Mouse (Mus musculus) liver (tissue): ENCODE data around the gene Ptpn7.
"Not testable (repeated sequence)": the region's sequence is repeated elsewhere in the genome, so short reads cannot be mapped to it uniquely, and the experiment has no call there.

Source experiments
- DNase-seq: peaks from one replicate; pipeline ENCODE4 v3.0.0-alpha.2; 2020; ENCODE audit warnings: mixed read lengths

Ptpn7 gene

DNA sequence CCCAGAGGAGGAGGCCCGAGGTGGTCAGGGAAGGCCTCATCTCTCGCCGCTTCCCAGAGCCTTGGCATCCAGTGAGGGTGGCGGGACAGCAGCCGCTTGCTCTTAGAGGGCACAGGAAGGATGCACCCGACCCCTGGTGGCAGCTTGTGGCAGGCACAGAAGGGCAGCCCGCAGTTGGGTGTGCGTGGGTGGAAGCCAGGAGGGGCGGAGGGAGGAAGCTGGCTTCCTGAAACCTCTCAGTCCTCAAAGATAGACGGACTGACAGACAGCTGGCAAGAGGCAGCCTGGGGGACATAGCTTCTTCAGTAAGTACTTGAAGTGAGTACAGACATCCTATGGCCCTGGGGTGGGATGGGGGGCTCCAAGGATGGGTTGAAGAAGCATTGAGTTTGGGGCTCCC lies at the start of gene Ptpn7:
TSS of gene Ptpn7 (plus strand) at position 228 of the 400 bp plus-strand sequence.
- peak; percentile 84 for DNase-seq

GRCm38 (mm10) chr1:135083465-135083864 lies 49.0 kb upstream of the Ptpn7 start:
- no peak for DNase-seq

GRCm38 (mm10) chr1:135085296-135085871 lies 47.1 kb upstream of the Ptpn7 start:
- DNase-seq: no peak

DNA sequence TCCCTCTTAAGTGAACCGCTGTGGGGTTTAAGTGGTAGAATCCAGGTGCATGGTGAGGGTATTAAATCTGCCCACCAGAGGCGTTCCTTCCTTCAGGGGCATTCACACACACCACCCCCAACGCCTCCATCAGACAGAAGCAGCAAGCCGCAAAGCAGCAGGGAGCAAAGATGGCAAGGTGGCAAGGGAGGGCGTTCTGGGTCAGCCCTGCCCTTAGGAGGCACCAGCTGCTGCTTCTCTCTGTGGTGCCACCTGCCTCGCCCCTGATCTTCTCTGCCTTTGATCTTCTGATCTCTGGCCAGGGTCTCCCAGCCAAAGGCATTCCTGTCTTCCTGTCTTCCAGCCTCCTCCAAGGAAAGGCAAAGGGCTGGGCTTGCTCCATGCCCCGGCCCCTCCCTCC lies 46.5 kb upstream of the Ptpn7 start:
- DNase-seq: no peak

DNA sequence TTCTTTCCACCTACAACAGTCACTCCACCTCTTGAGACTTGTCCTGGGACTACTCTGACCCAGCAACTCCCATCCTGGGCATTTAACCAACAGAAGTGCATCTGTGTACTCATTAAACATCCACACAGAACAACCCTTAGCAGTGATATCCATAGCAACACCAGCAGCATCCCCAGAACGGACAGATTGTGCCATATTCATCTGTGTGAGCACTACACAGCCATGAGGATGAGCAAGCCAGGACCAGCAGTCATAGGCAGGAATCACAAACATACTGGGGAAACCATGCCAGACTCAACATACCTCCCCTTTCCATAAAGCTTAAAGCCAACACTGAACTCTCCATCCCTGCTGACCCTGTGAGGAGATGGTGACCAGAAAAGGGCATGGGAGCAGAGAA lies 45.1 kb upstream of the Ptpn7 start:
- DNase-seq: no peak

DNA sequence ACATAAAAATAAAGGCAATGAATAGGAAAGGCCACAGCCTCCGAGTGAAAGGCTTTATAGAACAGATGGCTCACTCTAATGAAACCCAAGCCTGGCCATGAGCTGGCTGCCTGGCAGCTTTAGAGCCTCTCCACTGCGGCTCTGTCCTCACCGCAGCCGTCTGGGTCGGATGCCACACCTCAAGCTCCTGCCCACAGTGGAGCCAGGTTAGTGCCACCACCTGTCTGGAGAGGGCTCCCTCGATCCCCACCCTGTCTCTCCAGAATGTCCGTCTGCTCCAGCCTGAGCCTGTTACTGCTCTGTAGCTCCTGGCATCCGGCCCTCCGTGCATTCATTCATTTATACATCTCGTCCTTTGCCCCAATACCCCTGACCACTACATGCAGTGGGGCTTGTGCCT lies 42.9 kb upstream of the Ptpn7 start:
- DNase-seq: no peak

DNA sequence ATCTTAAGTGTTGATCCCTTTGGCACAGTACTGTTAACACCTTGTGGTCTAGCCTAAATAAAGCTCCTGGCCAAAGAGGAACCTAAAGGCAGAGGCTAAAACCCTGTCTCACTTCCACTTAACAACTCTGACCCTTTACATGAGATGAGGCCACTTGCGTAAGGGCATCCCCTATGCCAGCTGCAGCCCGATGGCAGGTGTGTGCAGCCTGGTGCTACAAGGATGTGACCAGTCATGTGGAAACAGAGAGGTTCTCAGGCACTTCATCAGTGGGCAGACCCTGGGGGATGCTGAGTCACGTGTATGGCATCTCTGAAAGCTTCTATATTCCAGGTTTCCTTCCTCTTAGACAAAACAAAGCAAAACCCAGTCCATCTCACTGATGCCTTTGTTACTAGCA lies 41.6 kb upstream of the Ptpn7 start:
- DNase-seq: no peak

DNA sequence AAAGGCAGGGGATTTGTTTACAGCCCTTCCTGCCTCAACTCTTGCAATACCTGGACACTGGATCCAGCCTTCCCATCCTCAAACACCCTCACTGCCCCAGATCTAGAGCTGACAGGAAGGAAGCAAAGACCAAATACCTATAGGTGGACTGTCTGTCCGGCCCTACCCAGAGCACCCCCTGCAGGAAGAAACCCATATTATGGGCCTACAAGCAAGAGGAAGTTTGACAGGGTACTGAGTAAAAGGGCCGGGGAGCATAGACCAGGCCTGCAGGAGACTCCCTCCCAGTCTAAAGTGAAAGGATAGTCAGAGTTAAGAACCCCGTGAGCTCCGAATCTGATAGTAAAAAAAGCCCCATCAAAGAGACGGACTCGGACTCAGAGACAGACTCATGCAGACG lies 37.8 kb upstream of the Ptpn7 start:
- peak; percentile 12 for DNase-seq

DNA sequence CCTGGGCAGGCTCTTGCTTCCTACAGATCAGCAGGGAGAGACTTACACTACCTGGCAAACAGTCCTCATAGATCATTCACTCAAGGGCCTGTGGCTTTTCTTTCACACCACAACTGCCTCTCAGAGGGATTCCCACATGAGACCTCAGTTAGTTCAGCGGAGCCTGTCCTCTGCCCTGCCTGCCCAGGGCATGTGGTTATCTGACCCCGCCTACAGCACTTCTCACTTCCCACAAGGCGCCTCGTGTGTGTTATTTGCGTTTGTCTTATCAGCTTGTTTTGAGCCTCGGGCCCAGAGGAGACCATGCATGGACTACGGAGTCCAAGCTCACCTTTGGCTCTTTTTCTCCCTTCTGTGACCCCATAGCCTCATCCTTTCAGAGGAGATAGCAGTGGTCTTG lies 37.3 kb upstream of the Ptpn7 start:
- DNase-seq: peak; percentile 49

- DNase-seq: no peak
These were observed 36.2 kb upstream of the Ptpn7 start for GRCm38 (mm10) chr1:135096312-135096711.

DNA sequence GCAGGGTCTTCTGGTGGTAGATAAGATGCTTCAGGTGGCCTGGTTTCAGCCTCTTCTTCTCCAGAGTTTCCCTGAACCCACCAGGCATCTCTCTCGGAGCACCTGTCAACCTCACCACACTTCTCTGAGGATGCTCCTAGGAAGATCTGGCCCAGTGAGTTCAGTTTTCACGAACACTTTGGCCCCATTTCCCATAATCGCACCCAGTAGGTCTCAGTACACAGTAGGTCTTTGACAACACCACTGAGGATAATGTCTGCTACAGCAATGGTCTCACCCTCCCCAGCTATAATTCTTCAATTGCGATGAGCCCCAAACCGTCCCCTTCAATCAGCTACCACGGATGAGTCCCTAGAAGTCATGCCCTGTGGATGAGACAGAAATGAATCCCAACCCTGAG lies 35.1 kb upstream of the Ptpn7 start:
- DNase-seq: no peak

GRCm38 (mm10) chr1:135098441-135098840 lies 34.1 kb upstream of the Ptpn7 start:
- no peak for DNase-seq

- no peak for DNase-seq
These were observed 32.1 kb upstream of the Ptpn7 start for GRCm38 (mm10) chr1:135100400-135100799.

DNA sequence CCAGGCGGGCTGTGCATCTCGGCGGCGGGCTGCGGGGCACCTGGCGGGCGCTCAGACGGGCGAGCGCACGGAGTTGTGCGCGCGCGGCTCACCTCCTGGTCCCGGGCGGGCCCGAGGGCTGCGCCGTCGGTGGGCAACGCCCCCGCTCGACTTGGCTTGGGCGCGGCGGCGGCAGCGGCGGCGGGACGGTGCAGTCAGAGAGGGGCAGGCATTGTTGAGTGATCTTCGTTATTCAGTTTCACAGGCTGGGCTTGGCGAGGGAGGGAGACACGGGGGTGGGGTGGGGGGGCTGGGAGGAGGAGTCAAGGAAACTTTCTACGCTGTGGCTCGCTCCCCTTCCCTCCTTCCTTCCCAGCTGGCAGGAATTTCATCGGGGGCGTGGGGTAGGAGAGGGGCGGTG lies 27.4 kb upstream of the Ptpn7 start, which contains the start of gene Lgr6:
TSS of gene Lgr6 (minus strand) at position 153 of the 400 bp plus-strand sequence.
- no peak for DNase-seq

DNA sequence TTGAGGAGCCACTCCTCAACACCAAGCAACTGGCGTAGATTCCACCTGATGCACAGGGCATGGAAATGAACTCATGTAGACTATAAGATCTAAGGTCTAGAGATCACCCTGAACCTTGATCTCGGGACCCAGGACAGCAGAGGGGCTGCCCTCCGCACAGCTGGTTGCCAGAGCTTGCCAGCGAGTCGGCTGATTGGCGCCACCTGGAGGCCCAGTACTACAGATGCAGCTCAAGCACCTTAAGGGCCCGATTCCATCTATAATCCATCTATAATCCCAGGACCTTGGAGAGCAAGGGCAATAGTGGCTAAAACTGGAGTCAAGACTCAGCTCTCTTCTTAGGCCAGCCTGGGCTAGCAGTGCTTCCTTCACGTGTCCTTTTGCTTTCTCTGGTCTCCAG lies 26.5 kb upstream of the Ptpn7 start:
- DNase-seq: peak; percentile 68

DNA sequence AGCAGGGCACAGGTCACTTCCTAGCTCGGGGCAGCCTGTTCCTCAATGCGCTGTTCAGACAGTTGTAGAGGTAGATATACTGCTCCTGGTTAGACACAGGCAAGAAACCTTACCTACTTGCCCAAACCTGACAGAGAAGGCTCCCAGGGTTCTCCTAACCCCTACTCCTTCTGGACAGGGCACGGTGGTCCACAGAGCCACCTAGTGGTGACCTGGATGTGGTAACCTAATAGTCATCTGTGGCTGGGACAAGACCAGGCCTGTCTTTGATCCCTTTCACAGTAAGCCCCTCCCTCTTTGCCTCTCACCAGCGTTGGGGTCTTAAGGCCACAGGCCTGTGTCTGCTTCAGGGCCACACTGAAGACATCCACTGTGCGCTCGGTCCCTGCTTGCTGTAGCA lies 23.9 kb upstream of the Ptpn7 start:
- DNase-seq: peak; percentile 36

DNA sequence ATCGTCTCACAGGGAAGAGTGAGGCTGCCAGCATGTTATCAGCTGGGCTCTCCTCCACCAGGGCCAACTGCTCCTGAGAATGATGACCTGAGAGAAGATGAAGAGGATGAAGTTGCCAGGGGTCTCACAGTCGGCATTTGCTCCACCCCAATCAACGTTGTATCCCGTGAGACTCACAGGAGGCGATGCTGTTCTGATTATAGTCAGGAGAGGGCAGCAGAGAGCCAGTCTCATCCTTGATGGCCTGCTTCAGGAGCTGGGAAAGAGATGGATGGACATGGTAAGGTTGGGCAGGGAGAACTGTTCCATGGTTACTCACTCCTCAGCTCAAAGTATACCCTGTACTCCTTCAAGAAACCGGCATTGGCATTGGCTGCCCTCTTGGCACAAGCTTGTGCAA lies 22.4 kb upstream of the Ptpn7 start:
- DNase-seq: peak; percentile 54

GRCm38 (mm10) chr1:135111271-135111670 lies 21.2 kb upstream of the Ptpn7 start:
- DNase-seq: not testable (repeated sequence)

DNA sequence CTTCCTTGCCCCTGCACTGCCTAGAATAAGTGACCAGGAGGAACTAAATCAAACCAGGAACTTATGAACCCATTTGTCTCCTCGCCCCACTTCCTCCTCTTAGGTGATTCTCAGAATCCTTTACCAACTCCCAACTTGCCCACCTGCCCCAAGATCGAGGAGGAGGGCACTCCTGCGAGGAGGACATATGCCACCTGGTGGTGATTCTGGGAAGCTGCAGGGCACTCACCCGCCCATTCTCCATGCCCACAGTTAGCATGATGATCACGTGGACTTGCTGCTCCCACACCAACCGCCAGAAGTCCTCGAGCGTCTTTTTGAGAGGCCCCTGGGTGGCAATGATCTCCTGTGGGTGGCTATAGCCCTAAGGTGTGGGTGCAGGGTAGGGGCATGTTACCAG lies 19.8 kb upstream of the Ptpn7 start:
- DNase-seq: peak; percentile 45

DNA sequence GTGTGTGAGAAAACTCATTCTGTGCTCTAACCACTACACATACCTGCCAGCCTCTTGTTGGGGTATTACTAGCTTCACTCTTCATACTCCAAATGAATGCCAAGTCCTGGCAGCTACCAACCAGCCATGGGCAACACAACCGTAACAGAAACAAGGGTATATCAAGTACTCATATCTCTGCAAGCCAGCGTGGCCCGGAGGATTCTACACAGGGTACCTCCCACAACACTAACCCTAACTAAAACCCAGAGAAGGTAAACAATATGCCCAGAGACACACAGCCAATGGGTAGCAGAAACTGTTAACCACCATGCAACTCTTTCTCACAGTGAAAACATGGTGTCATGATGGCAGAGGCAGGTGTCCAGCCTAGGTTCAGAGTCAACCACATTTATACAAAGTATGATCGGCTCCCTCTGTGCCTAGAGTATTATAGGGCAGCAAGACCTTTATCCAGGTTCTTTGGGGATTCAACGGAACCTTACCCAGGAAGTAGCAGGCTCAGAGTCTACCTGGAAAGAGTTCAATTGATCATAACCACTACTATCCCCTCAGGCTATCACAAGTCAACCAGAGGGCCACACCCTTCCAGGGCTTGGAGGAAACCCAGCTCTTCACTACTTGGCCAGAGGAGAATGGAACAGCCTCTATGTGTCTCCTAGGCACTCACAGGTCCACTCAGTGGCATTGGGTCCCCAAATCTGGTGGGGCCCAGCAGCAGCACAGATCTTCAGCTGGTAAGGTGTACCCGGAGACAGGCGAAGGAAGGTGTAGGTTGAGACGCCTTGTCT lies 7.7 kb upstream of the Ptpn7 start:
- no peak for DNase-seq

GRCm38 (mm10) chr1:135125990-135126389 lies 6.5 kb upstream of the Ptpn7 start:
- DNase-seq: no peak

DNA sequence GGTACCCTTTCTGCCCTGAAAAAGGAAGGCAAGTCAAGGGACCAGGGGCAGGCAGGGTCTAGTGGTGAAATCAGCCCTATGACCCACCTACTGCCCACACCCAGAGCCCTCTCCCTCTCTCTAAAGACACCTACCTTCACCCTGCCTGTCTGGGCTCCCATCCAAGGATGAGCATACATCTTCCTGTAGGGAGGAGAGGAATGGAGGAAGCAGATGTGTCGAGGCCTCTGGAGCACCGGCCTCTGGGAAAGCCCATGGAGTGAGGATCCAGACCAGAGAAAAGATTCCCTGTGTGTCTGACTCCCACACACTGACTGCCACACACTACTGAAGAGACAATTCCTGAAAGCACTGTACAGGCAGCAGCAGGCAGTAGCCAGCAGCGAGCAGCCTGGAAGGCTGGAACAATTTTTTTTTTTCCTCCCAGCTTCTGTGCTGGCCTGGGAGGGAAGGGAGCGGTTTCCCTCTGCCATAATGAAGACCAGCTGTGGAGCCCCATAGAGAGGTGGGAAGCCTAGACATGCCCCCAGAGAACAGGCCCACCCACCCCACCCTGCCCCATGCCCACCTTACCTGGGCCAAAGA lies 6.0 kb upstream of the Ptpn7 start:
- DNase-seq: peak; percentile 18

DNA sequence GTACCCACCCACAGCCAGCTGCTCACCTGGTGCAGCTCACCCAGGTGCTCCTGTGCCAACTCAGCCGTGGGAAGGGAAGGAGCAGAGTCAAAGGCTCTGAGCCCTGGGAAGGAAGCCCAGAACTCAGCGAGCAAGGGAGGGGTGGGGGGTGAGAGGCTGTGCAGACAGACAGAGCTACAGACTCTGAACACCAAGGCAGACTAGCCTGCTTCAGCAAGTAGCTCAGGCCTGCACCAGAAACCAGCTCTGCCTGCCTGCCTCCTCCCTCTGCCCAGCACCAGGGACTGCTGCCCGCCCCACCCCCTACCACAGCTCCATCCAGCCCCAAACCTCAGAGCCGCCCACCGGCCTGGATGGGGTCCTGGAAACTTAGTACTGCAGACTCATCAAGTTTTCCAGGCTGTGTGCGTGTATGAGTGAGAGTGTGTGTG lies 4.5 kb upstream of the Ptpn7 start:
- peak; percentile 17 for DNase-seq

GRCm38 (mm10) chr1:135128986-135129385 lies 3.5 kb upstream of the Ptpn7 start:
- DNase-seq: no peak
